Mouse (Mus musculus) midbrain, postnatal 0 days (tissue): ENCODE results near the gene Cds1. TPM values are rescaled to one million over a fixed set of nuclear protein-coding genes. Genes with fewer than 3 reads are reported as not detected.
A peak's percentile ranks its signal among the peaks of the same experiment; 100 is the strongest.

ENCODE experiments used
- ATAC-seq: fragments of 200-750 bp; cut with Nextera tagmentation; 2 replicates; pipeline ENCODE4 v1.8.0; 2017; ENCODE audit warnings: moderate number of reproducible peaks, mild to moderate bottlenecking, moderate TSS enrichment, moderate library complexity; ENCODE audit not compliant: low FRiP score
- DNase-seq: peaks from one replicate; pipeline ENCODE4 v3.0.0-alpha.2; 2015; ENCODE audit warnings: low spot score
- H3K27ac ChIP-seq: fragments of 300-500 bp; sonication (generic); 2 replicates; pipeline ENCODE4 v1.5.1; 2014; ENCODE audit warnings: low read depth, mild to moderate bottlenecking, low read length, mixed read lengths
- H3K27me3 ChIP-seq: fragments of 300-500 bp; sonication (generic); 2 replicates; pipeline ENCODE4 v1.6.1; 2014; ENCODE audit warnings: low read length, control low read depth, mixed read lengths; ENCODE audit not compliant: insufficient read depth
- H3K36me3 ChIP-seq: fragments of 300-500 bp; sonication (generic); 2 replicates; pipeline ENCODE4 v1.6.1; 2014; ENCODE audit warnings: low read length, control low read depth, mixed read lengths; ENCODE audit not compliant: insufficient read depth
- H3K4me1 ChIP-seq: fragments of 300-500 bp; sonication (generic); 2 replicates; pipeline ENCODE4 v1.6.1; 2014; ENCODE audit warnings: mild to moderate bottlenecking, control low read depth, antibody characterized with exemption, low read length, mixed read lengths; ENCODE audit not compliant: insufficient read depth
- H3K4me2 ChIP-seq: fragments of 300-500 bp; sonication (generic); 2 replicates; pipeline ENCODE4 v1.6.1; 2014; ENCODE audit warnings: low read depth, mild to moderate bottlenecking, low read length, mixed read lengths; ENCODE audit not compliant: poor library complexity, severe bottlenecking
- H3K4me3 ChIP-seq: fragments of 300-500 bp; sonication (generic); 2 replicates; pipeline ENCODE4 v1.5.1; 2014; ENCODE audit warnings: low read depth, mild to moderate bottlenecking, low read length, moderate library complexity
- H3K9ac ChIP-seq: fragments of 300-500 bp; sonication (generic); replicated peaks from 2 replicates; pipeline ENCODE4 v1.6.1; 2014; ENCODE audit warnings: mild to moderate bottlenecking, low read length, moderate library complexity, mixed read lengths; ENCODE audit not compliant: poor library complexity, severe bottlenecking
- H3K9me3 ChIP-seq: fragments of 300-500 bp; sonication (generic); 2 replicates; pipeline ENCODE4 v1.6.1; 2016; ENCODE audit warnings: low read length, control low read depth
- CTCF ChIP-seq: IDR thresholded peaks from 2 replicates; pipeline ENCODE4 v1.5.1; 2016; ENCODE audit warnings: antibody characterized with exemption, mild to moderate bottlenecking
- WGBS: fragments of 180-500 bp; shearing (Covaris S2); extraction: QIAGEN DNeasy Blood & Tissue Kit; methylation state at CpG from one replicate; pipeline ENCODE4 v1.1.7; 2014; 5-methylcytosine and 5-hydroxymethylcytosine counted together
- polyA plus RNA-seq: library from polyadenylated mRNA; unstranded; fragments of >200 nt; fragmentation: Nextera tagmentation; extraction: Ambion mirVana; gene quantifications from 2 replicates; pipeline ENCODE4 v1.2.1, GENCODE M21; 2015
- total RNA-seq: library from RNA; depleted of rRNA; stranded (reverse); fragments of >200 nt; gene quantifications from 2 replicates; pipeline ENCODE4 v1.2.3, GENCODE M21; 2014

The Cds1 gene
- total and polyA plus RNA-seq, 2 experiments from 2014 or later: 9.2 to 16.2 TPM

- Histone ChIP-seq H3K36me3 (no peaks in the 10 kb centered on the region), H3K27me3 (no peaks in the 10 kb centered on the region), H3K27ac (no peak overlapping the region), H3K9ac (no peak overlapping the region), H3K9me3 (no peaks in the 10 kb centered on the region), H3K4me1 (no peaks in the 10 kb centered on the region), H3K4me2 (no peak overlapping the region), H3K4me3 (no peak overlapping the region)
- WGBS: 55% methylated on average over 5 of the region's 5 CpGs
- no peak for TF ChIP-seq CTCF
- ATAC-seq (no peak), DNase-seq (no peak)
Observed at GRCm38 (mm10) chr5:101790560-101790959, 25.6 kb downstream of the Cds1 start.

- no peaks in the 10 kb centered on the region for H3K36me3 ChIP-seq
- H3K27ac ChIP-seq: no peak overlapping the region
- TF ChIP-seq CTCF: no peak
- no peaks in the 10 kb centered on the region for H3K27me3 ChIP-seq
- no peak for DNase-seq
- no peaks in the 10 kb centered on the region for H3K9me3 ChIP-seq
- no peak overlapping the region for H3K4me3 ChIP-seq
- no peak overlapping the region for H3K4me2 ChIP-seq
- no peak for ATAC-seq
- WGBS: 84% methylated on average over 4 of the region's 4 CpGs
- H3K4me1 ChIP-seq: no peaks in the 10 kb centered on the region
- H3K9ac ChIP-seq: no peak overlapping the region
Observed at GRCm38 (mm10) chr5:101792665-101793064, 27.7 kb downstream of the Cds1 start.

- H3K4me1 ChIP-seq: no peaks in the 10 kb centered on the region
- H3K4me2 ChIP-seq: no peak overlapping the region
- DNase-seq (no peak), ATAC-seq (no peak)
- no peak overlapping the region for H3K9ac ChIP-seq
- H3K36me3 ChIP-seq: no peaks in the 10 kb centered on the region
- no peak for TF ChIP-seq CTCF
- no peak overlapping the region for H3K4me3 ChIP-seq
- no peak overlapping the region for H3K27ac ChIP-seq
- H3K27me3 ChIP-seq: no peaks in the 10 kb centered on the region
- H3K9me3 ChIP-seq: no peaks in the 10 kb centered on the region
- 67% methylated on average over 2 of the region's 2 CpGs for WGBS
Observed at GRCm38 (mm10) chr5:101801891-101802290, 37.0 kb downstream of the Cds1 start.

GRCm38 (mm10) chr5:101802358-101803022, 37.6 kb downstream of the Cds1 start:
- Histone ChIP-seq H3K27me3 (no peaks in the 10 kb centered on the region), H3K4me1 (no peaks in the 10 kb centered on the region), H3K4me2 (no peak overlapping the region), H3K27ac (no peak overlapping the region), H3K9ac (no peak overlapping the region), H3K9me3 (no peaks in the 10 kb centered on the region), H3K36me3 (no peaks in the 10 kb centered on the region), H3K4me3 (no peak overlapping the region)
- WGBS: 71% methylated on average over 9 of the region's 9 CpGs
- ATAC-seq (no peak), DNase-seq (no peak)
- TF ChIP-seq CTCF: no peak

GRCm38 (mm10) chr5:101811296-101812169, 46.6 kb downstream of the Cds1 start:
- Histone ChIP-seq H3K4me3 (no peak overlapping the region), H3K4me1 (no peaks in the 10 kb centered on the region), H3K27ac (no peak overlapping the region), H3K27me3 (no peaks in the 10 kb centered on the region), H3K4me2 (no peak overlapping the region), H3K9ac (no peak overlapping the region), H3K9me3 (no peaks in the 10 kb centered on the region), H3K36me3 (no peaks in the 10 kb centered on the region)
- DNase-seq: no peak
- no peak for ATAC-seq
- 0 out of 2 replicates have a peak, but pooled peaks have one; percentile 14 for TF ChIP-seq CTCF
- 90% methylated on average over 6 of the region's 6 CpGs for WGBS

- Histone ChIP-seq H3K4me1 (no peaks in the 10 kb centered on the region), H3K9me3 (no peaks in the 10 kb centered on the region), H3K27me3 (no peaks in the 10 kb centered on the region), H3K27ac (no peak overlapping the region), H3K4me3 (no peak overlapping the region), H3K9ac (no peak overlapping the region), H3K36me3 (no peaks in the 10 kb centered on the region), H3K4me2 (no peak overlapping the region)
- 65% methylated on average over 7 of the region's 7 CpGs for WGBS
- DNase-seq (no peak), ATAC-seq (no peak)
- TF ChIP-seq CTCF: no peak
Observed at GRCm38 (mm10) chr5:101816822-101817221, 51.9 kb downstream of the Cds1 start.
